In genomic region chr15:77245418-77246365, GRCm38 (mm10) we compare ENCODE assay signal across 8 mouse cellular contexts.
DNase-seq lines count a peak whose midpoint lies in the region; ATAC-seq and TF ChIP-seq lines count a peak whose summit lies in the region.

No protein-coding gene starts in this region.

- no peaks in the 10 kb centered on the region for H3K36me3 ChIP-seq in intestine, embryonic 15.5 days
- H3K36me3 ChIP-seq in midbrain, postnatal 0 days (ENCODE audit: insufficient read depth, low read length), result no peaks in the 10 kb centered on the region

- peaks cover 15% of the 10 kb centered on the region for H3K4me1 ChIP-seq in intestine, embryonic 15.5 days (replicated peaks)
- peaks cover 13% of the 10 kb centered on the region for H3K4me1 ChIP-seq in midbrain, postnatal 0 days (ENCODE audit: insufficient read depth, low read length)

- no peak overlapping the region for H3K9ac ChIP-seq in intestine, embryonic 15.5 days
- peak overlapping the region; percentile 58 for H3K9ac ChIP-seq in midbrain, postnatal 0 days (replicated peaks; ENCODE audit: low read length, poor library complexity, severe bottlenecking)

- 19% methylated on average over 11 of the region's 11 CpGs for WGBS in intestine, embryonic 15.5 days
- WGBS in midbrain, postnatal 0 days, result 6% methylated on average over 11 of the region's 11 CpGs

- no peaks in the 10 kb centered on the region for H3K27me3 ChIP-seq in intestine, embryonic 15.5 days (replicated peaks)
- H3K27me3 ChIP-seq in midbrain, postnatal 0 days (ENCODE audit: insufficient read depth, low read length), result no peaks in the 10 kb centered on the region

- peak; percentile 73; the same call in 1 of the 2 replicates for ATAC-seq in intestine, embryonic 15.5 days
- ATAC-seq in midbrain, postnatal 0 days (ENCODE audit: low FRiP score), result peak; percentile 94
- no peak for ATAC-seq in activated CD4-positive, CD25-positive, alpha-beta regulatory T cell, adult 4 months

- peak overlapping the region; percentile 11 for H3K4me2 ChIP-seq in intestine, embryonic 15.5 days (replicated peaks)
- H3K4me2 ChIP-seq in midbrain, postnatal 0 days (ENCODE audit: low read depth, low read length, poor library complexity, severe bottlenecking), result peak overlapping the region; percentile 43

- TF ChIP-seq CTCF in midbrain, postnatal 0 days (IDR thresholded peaks at IDR 0.05), result no peak

- H3K9me3 ChIP-seq in intestine, embryonic 15.5 days, result no peaks in the 10 kb centered on the region
- no peaks in the 10 kb centered on the region for H3K9me3 ChIP-seq in midbrain, postnatal 0 days (ENCODE audit: low read length)

- H3K27ac ChIP-seq in intestine, embryonic 15.5 days, result peak overlapping the region; percentile 44; the same call in 1 of the 2 replicates
- peak overlapping the region; percentile 93 for H3K27ac ChIP-seq in midbrain, postnatal 0 days (ENCODE audit: low read depth, low read length)

- no peak overlapping the region for H3K4me3 ChIP-seq in intestine, embryonic 15.5 days (replicated peaks)
- H3K4me3 ChIP-seq in midbrain, postnatal 0 days (ENCODE audit: low read depth, low read length), result peak overlapping the region; percentile 39

- peak; percentile 76 for DNase-seq in Muller cell, postnatal 12 days (ENCODE audit: inconsistent ontology term)
- DNase-seq in cerebellum, adult 9-10 months, result peak; percentile 94
- peak; percentile 79 to 90 for DNase-seq in frontal cortex, postnatal 10 days (ENCODE audit: low spot score in 2 of 2)
- peak; percentile 91 to 93 for DNase-seq in left cerebral cortex, adult 9 months (ENCODE audit: low spot score in 2 of 2)
- peak; percentile 94 for DNase-seq in midbrain, postnatal 0 days (ENCODE audit: low spot score)
- no peak for DNase-seq in adipocyte (ENCODE audit: low spot score)
